Mouse (Mus musculus) erythroblast, embryonic 14.5 days (primary cell): ENCODE results near the gene Serpinb7. TPM values are rescaled to one million over a fixed set of nuclear protein-coding genes. Genes with fewer than 3 reads are reported as not detected.

Source experiments
- H3K27me3 ChIP-seq: 2 replicates; pipeline ENCODE4 v1.6.1; 2012; ENCODE audit warnings: inconsistent platforms; ENCODE audit not compliant: control insufficient read depth
- H3K36me3 ChIP-seq: 2 replicates; pipeline ENCODE4 v1.6.1; 2012; ENCODE audit warnings: mild to moderate bottlenecking, inconsistent platforms; ENCODE audit not compliant: control insufficient read depth
- H3K4me1 ChIP-seq: 2 replicates; pipeline ENCODE4 v1.6.1; 2012; ENCODE audit warnings: inconsistent platforms; ENCODE audit not compliant: control insufficient read depth
- H3K4me3 ChIP-seq: replicated peaks from 2 replicates; pipeline ENCODE3; 2012; ENCODE audit warnings: moderate library complexity, mild to moderate bottlenecking, inconsistent platforms
- H3K9me3 ChIP-seq: 2 replicates; pipeline ENCODE4 v1.6.1; 2012; ENCODE audit warnings: low read length, inconsistent platforms, mixed read lengths; ENCODE audit not compliant: control insufficient read depth
- GATA1 ChIP-seq: IDR thresholded peaks from 2 replicates; pipeline ENCODE4 v1.6.1; 2012; ENCODE audit warnings: low read length, inconsistent platforms, mixed read lengths
- TAL1 ChIP-seq: IDR thresholded peaks from 3 replicates; pipeline ENCODE4 v1.6.1; 2012; ENCODE audit warnings: low read length, inconsistent platforms, mixed read lengths
- polyA plus RNA-seq: library from polyadenylated mRNA; stranded (reverse); fragments of >175 nt; gene quantifications from 2 replicates; pipeline ENCODE4 v1.2.3, GENCODE M21; 2012

The Serpinb7 gene
- polyA plus RNA-seq, 1 experiment, result not detected

- TF ChIP-seq TAL1 (no peak), GATA1 (no peak)
- Histone ChIP-seq H3K36me3 (no peaks in the 10 kb centered on the region), H3K4me3 (no peak overlapping the region), H3K27me3 (no peaks in the 10 kb centered on the region), H3K9me3 (no peaks in the 10 kb centered on the region), H3K4me1 (peaks cover 4% of the 10 kb centered on the region; the same call in 1 of the 2 replicates)
These were observed 17.1 kb upstream of the Serpinb7 start for GRCm38 (mm10) chr1:107382404-107382803.

- Histone ChIP-seq H3K4me1 (peaks cover 4% of the 10 kb centered on the region; the same call in 1 of the 2 replicates), H3K27me3 (no peaks in the 10 kb centered on the region), H3K4me3 (no peak overlapping the region), H3K9me3 (no peaks in the 10 kb centered on the region), H3K36me3 (no peaks in the 10 kb centered on the region)
- TF ChIP-seq GATA1 (no peak), TAL1 (no peak)
These were observed 14.9 kb upstream of the Serpinb7 start for GRCm38 (mm10) chr1:107384532-107384931.

GRCm38 (mm10) chr1:107389753-107390152, 9.7 kb upstream of the Serpinb7 start:
- Histone ChIP-seq H3K9me3 (no peaks in the 10 kb centered on the region), H3K27me3 (no peaks in the 10 kb centered on the region), H3K4me1 (peaks cover 2% of the 10 kb centered on the region; the same call in 1 of the 2 replicates), H3K36me3 (no peaks in the 10 kb centered on the region), H3K4me3 (no peak overlapping the region)
- TF ChIP-seq GATA1 (no peak), TAL1 (no peak)

GRCm38 (mm10) chr1:107397481-107397880, 2.0 kb upstream of the Serpinb7 start:
- no peaks in the 10 kb centered on the region for H3K9me3 ChIP-seq
- TF ChIP-seq GATA1, result no peak
- no peak for TF ChIP-seq TAL1
- no peaks in the 10 kb centered on the region for H3K4me1 ChIP-seq
- H3K36me3 ChIP-seq, result no peaks in the 10 kb centered on the region
- H3K4me3 ChIP-seq, result no peak overlapping the region
- H3K27me3 ChIP-seq, result no peaks in the 10 kb centered on the region

- Histone ChIP-seq H3K4me1 (no peaks in the 10 kb centered on the region), H3K36me3 (no peaks in the 10 kb centered on the region), H3K27me3 (no peaks in the 10 kb centered on the region), H3K4me3 (no peak overlapping the region), H3K9me3 (no peaks in the 10 kb centered on the region)
- TF ChIP-seq GATA1, result no peak
- TF ChIP-seq TAL1, result no peak
These were observed 2.6 kb downstream of the Serpinb7 start for GRCm38 (mm10) chr1:107402082-107402481.

GRCm38 (mm10) chr1:107414650-107415049, 15.2 kb downstream of the Serpinb7 start:
- TF ChIP-seq GATA1, result no peak
- TF ChIP-seq TAL1, result no peak
- H3K36me3 ChIP-seq, result no peaks in the 10 kb centered on the region
- no peak overlapping the region for H3K4me3 ChIP-seq
- no peaks in the 10 kb centered on the region for H3K9me3 ChIP-seq
- H3K27me3 ChIP-seq, result no peaks in the 10 kb centered on the region
- H3K4me1 ChIP-seq, result no peaks in the 10 kb centered on the region

GRCm38 (mm10) chr1:107422487-107422886, 23.0 kb downstream of the Serpinb7 start:
- TF ChIP-seq GATA1 (no peak), TAL1 (no peak)
- Histone ChIP-seq H3K4me3 (no peak overlapping the region), H3K9me3 (no peaks in the 10 kb centered on the region), H3K4me1 (no peaks in the 10 kb centered on the region), H3K36me3 (no peaks in the 10 kb centered on the region), H3K27me3 (no peaks in the 10 kb centered on the region)

- Histone ChIP-seq H3K4me1 (no peaks in the 10 kb centered on the region), H3K27me3 (no peaks in the 10 kb centered on the region), H3K9me3 (no peaks in the 10 kb centered on the region), H3K36me3 (no peaks in the 10 kb centered on the region), H3K4me3 (no peak overlapping the region)
- TF ChIP-seq GATA1 (no peak), TAL1 (no peak)
These were observed 31.8 kb downstream of the Serpinb7 start for GRCm38 (mm10) chr1:107431253-107431652.

GRCm38 (mm10) chr1:107435528-107435927, 36.1 kb downstream of the Serpinb7 start:
- Histone ChIP-seq H3K4me3 (no peak overlapping the region), H3K36me3 (no peaks in the 10 kb centered on the region), H3K4me1 (no peaks in the 10 kb centered on the region), H3K27me3 (no peaks in the 10 kb centered on the region), H3K9me3 (no peaks in the 10 kb centered on the region)
- no peak for TF ChIP-seq GATA1
- no peak for TF ChIP-seq TAL1

- Histone ChIP-seq H3K4me1 (no peaks in the 10 kb centered on the region), H3K9me3 (no peaks in the 10 kb centered on the region), H3K4me3 (no peak overlapping the region), H3K27me3 (no peaks in the 10 kb centered on the region), H3K36me3 (no peaks in the 10 kb centered on the region)
- no peak for TF ChIP-seq GATA1
These were observed 40.0 kb downstream of the Serpinb7 start for GRCm38 (mm10) chr1:107439462-107439861.
